Mouse (Mus musculus): Measurements from ENCODE around the gene Ppp6r3. TPM values are rescaled to one million over a fixed set of nuclear protein-coding genes. Genes with fewer than 3 reads are reported as not detected.

Ppp6r3 gene
- polyA plus RNA-seq, 1 experiment from 2014 or later: 54.4 TPM

DNA sequence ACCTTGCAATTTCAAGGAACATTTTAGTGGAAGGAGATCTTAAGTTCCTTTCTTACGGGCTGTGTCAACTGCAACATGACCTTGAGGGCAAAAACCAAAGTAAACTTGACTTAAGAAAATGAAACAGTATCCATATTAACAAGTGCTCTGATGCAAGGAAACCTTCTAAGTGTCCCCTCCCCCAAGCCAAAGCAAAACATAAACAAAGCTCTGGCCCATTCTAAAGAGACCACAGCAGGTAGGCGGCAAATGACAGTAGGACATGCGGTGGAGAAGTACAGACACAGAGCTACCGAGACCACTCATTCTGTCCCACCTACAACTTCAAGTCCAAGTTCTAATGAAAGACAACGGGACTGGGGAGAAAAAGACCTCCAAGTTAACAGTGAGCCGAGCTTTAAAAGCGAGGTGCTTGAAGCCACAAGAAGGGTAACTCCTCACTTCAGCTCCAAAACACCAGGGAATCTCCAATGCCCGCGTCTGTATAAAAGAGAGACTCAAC is 905 bp downstream of the Ppp6r3 start:
- Histone ChIP-seq H3K27ac (replicated peaks) (peak overlapping the region; percentile 97), H3K9ac (replicated peaks) (peak overlapping the region; percentile 82), H3K9me3 (replicated peaks) (no peaks in the 10 kb centered on the region), H3K4me3 (replicated peaks) (peak overlapping the region; percentile 79), H3K36me3 (no peaks in the 10 kb centered on the region), H3K27me3 (replicated peaks) (no peaks in the 10 kb centered on the region), H3K4me1 (peaks cover 38% of the 10 kb centered on the region), H3K4me2 (peak overlapping the region; percentile 75)
- WGBS: 4% methylated on average over 9 of the region's 9 CpGs
- no peak for ATAC-seq (ENCODE audit: low FRiP score)

DNA sequence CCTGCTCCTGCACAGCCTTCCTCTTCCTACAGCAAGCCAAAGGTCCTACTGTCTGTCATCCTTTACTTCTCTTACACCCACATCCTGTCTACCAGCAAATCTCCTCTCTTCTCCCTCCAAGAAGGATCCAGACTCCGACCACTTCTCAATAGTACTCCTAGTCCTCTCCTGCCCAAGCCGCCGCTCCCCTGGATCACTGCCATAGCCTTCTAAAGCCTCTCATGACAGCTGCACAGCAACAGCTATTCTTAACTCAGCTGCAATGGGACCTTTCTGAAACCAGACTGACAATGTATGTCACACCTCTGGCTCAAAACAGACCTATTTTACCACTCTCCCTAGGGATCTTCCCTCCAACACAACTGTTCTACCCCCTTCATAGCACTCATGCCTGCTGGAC is 11.2 kb downstream of the Ppp6r3 start:
- no peak for ATAC-seq (ENCODE audit: low FRiP score)
- Histone ChIP-seq H3K4me3 (replicated peaks) (no peak overlapping the region), H3K9me3 (replicated peaks) (no peaks in the 10 kb centered on the region), H3K36me3 (0 out of 2 replicates have a peak, but pooled peaks cover 2% of the 10 kb centered on the region), H3K9ac (replicated peaks) (no peak overlapping the region), H3K4me1 (peaks cover 17% of the 10 kb centered on the region), H3K27me3 (replicated peaks) (no peaks in the 10 kb centered on the region), H3K4me2 (no peak overlapping the region), H3K27ac (replicated peaks) (no peak overlapping the region)
- WGBS: 91% methylated on average over 3 of the region's 3 CpGs

GRCm38 (mm10) chr19:3562752-3563151 is 12.8 kb downstream of the Ppp6r3 start:
- Histone ChIP-seq H3K27ac (replicated peaks) (no peak overlapping the region), H3K9me3 (replicated peaks) (no peaks in the 10 kb centered on the region), H3K9ac (replicated peaks) (no peak overlapping the region), H3K27me3 (replicated peaks) (no peaks in the 10 kb centered on the region), H3K36me3 (0 out of 2 replicates have a peak, but pooled peaks cover 2% of the 10 kb centered on the region), H3K4me2 (no peak overlapping the region), H3K4me3 (replicated peaks) (no peak overlapping the region), H3K4me1 (peaks cover 10% of the 10 kb centered on the region)
- 93% methylated on average over 6 of the region's 6 CpGs for WGBS
- peak; percentile 47; the same call in 1 of the 2 replicates for ATAC-seq (ENCODE audit: low FRiP score)

DNA sequence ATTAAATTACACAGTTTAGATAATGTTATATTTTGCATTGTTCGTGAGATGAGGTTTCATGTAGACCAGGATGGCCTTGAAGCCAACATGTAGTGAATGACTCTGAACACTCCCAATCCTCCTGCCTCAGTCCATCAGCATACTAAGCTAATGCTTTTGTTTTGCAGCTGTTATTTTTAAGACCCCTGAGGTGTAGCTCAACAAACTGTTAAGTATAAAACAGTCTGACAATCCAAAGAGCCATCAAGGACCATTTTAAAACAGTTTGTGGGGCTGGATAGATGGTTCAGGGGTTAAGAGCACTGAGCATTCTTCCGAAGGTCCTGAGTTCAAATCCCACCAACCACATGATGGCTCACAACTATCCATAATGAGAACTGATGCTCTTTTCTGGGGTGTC is 13.3 kb downstream of the Ppp6r3 start:
- no peak overlapping the region for H3K27ac ChIP-seq (replicated peaks)
- no peaks in the 10 kb centered on the region for H3K9me3 ChIP-seq (replicated peaks)
- 94% methylated on average over 2 of the region's 2 CpGs for WGBS
- H3K9ac ChIP-seq (replicated peaks): no peak overlapping the region
- H3K4me1 ChIP-seq: peaks cover 7% of the 10 kb centered on the region
- ATAC-seq (ENCODE audit: low FRiP score): no peak
- H3K27me3 ChIP-seq (replicated peaks): no peaks in the 10 kb centered on the region
- H3K4me3 ChIP-seq (replicated peaks): no peak overlapping the region
- H3K4me2 ChIP-seq: no peak overlapping the region
- 0 out of 2 replicates have a peak, but pooled peaks cover 2% of the 10 kb centered on the region for H3K36me3 ChIP-seq

DNA sequence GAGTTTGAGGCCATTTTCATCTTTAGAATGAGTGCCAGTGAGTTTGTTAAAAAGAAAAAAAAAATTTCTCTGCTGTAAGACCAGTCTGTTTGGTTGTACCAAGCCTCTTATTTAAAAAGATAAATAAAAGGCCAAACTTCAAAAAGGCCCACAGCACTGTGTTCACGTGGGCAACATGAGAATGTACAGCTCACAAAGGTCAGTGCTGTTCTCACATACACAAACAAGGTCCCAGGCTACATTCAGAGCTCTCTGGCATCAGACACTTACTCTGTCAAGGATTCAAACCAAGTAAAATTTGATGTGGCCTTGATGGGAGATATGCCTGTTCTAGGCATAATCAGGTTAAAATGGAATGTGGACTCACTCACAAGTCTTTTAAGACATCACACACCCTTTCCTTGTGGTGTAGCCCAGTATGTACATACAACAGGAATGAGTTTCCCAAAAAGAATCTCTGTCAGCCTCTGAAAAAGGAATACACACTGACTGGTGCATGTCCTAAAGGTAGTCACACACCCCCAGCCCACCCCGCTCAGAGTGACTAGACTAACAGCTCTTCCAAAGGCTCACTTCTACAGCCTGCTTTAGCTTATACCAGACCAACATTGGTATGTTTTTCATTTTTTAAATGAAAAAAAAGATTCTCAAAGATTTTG is 19.3 kb downstream of the Ppp6r3 start:
- H3K36me3 ChIP-seq: no peaks in the 10 kb centered on the region
- H3K27me3 ChIP-seq (replicated peaks): no peaks in the 10 kb centered on the region
- H3K4me3 ChIP-seq (replicated peaks): no peak overlapping the region
- WGBS: 97% methylated on average over 2 of the region's 2 CpGs
- no peak overlapping the region for H3K9ac ChIP-seq (replicated peaks)
- H3K27ac ChIP-seq (replicated peaks): no peak overlapping the region
- ATAC-seq (ENCODE audit: low FRiP score): no peak
- H3K4me1 ChIP-seq: peaks cover 7% of the 10 kb centered on the region; the same call in 1 of the 2 replicates
- no peak overlapping the region for H3K4me2 ChIP-seq
- H3K9me3 ChIP-seq (replicated peaks): no peaks in the 10 kb centered on the region

DNA sequence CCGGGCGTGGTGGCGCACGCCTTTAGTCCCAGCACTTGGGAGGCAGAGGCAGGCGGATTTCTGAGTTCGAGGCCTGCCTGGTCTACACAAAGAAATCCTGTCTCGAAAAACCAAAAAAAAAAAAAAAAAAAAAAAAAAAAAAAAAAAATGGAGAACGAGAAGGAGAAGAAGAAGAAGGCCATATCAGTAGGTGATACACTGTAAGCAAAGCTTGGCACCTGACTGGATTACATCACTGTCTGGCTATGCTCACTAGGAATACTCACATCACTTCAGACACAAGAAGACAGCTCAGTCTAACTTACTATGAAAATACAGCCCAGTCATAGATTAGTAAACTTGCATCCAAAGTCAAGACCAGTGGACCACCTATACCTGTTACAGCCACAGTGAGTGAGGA is 20.8 kb downstream of the Ppp6r3 start:
- no peak overlapping the region for H3K4me2 ChIP-seq
- peaks cover 7% of the 10 kb centered on the region; the same call in 1 of the 2 replicates for H3K4me1 ChIP-seq
- H3K36me3 ChIP-seq: no peaks in the 10 kb centered on the region
- H3K4me3 ChIP-seq (replicated peaks): no peak overlapping the region
- no peak for ATAC-seq (ENCODE audit: low FRiP score)
- WGBS: 97% methylated on average over 7 of the region's 8 CpGs
- H3K9ac ChIP-seq (replicated peaks): no peak overlapping the region
- H3K9me3 ChIP-seq (replicated peaks): no peaks in the 10 kb centered on the region
- H3K27ac ChIP-seq (replicated peaks): no peak overlapping the region
- H3K27me3 ChIP-seq (replicated peaks): no peaks in the 10 kb centered on the region

- WGBS: 34% methylated on average over 4 of the region's 4 CpGs
- Histone ChIP-seq H3K36me3 (no peaks in the 10 kb centered on the region), H3K4me1 (peaks cover 7% of the 10 kb centered on the region; the same call in 1 of the 2 replicates), H3K27ac (replicated peaks) (0 out of 2 replicates have a peak overlapping the region, but pooled peaks have one; percentile 2), H3K4me2 (no peak overlapping the region), H3K9ac (replicated peaks) (no peak overlapping the region), H3K4me3 (replicated peaks) (no peak overlapping the region), H3K9me3 (replicated peaks) (no peaks in the 10 kb centered on the region), H3K27me3 (replicated peaks) (no peaks in the 10 kb centered on the region)
- ATAC-seq (ENCODE audit: low FRiP score): no peak
Measured at GRCm38 (mm10) chr19:3551573-3552159, 23.9 kb downstream of the Ppp6r3 start.

GRCm38 (mm10) chr19:3550101-3550500 is 25.4 kb downstream of the Ppp6r3 start:
- Histone ChIP-seq H3K27ac (replicated peaks) (no peak overlapping the region), H3K4me2 (no peak overlapping the region), H3K4me1 (peaks cover 7% of the 10 kb centered on the region; the same call in 1 of the 2 replicates), H3K9ac (replicated peaks) (no peak overlapping the region), H3K36me3 (no peaks in the 10 kb centered on the region), H3K4me3 (replicated peaks) (no peak overlapping the region), H3K9me3 (replicated peaks) (no peaks in the 10 kb centered on the region), H3K27me3 (replicated peaks) (no peaks in the 10 kb centered on the region)
- WGBS: 91% methylated on average over 1 of the region's 1 CpGs
- ATAC-seq (ENCODE audit: low FRiP score): no peak

GRCm38 (mm10) chr19:3549263-3549662 is 26.3 kb downstream of the Ppp6r3 start:
- no peak overlapping the region for H3K4me3 ChIP-seq (replicated peaks)
- no peak overlapping the region for H3K4me2 ChIP-seq

GRCm38 (mm10) chr19:3548311-3548710 is 27.2 kb downstream of the Ppp6r3 start:
- Histone ChIP-seq H3K27me3 (replicated peaks) (no peaks in the 10 kb centered on the region), H3K4me3 (replicated peaks) (no peak overlapping the region), H3K9me3 (replicated peaks) (no peaks in the 10 kb centered on the region), H3K36me3 (0 out of 2 replicates have a peak, but pooled peaks cover 2% of the 10 kb centered on the region), H3K4me2 (no peak overlapping the region), H3K27ac (replicated peaks) (no peak overlapping the region), H3K9ac (replicated peaks) (no peak overlapping the region), H3K4me1 (peaks cover 7% of the 10 kb centered on the region; the same call in 1 of the 2 replicates)
- ATAC-seq (ENCODE audit: low FRiP score): no peak
- 94% methylated on average over 1 of the region's 1 CpGs for WGBS

More at GRCm38 (mm10) chr19:3549263-3549662, 26.3 kb downstream of the Ppp6r3 start:
- Histone ChIP-seq H3K27ac (replicated peaks) (no peak overlapping the region), H3K36me3 (no peaks in the 10 kb centered on the region), H3K9ac (replicated peaks) (no peak overlapping the region), H3K27me3 (replicated peaks) (no peaks in the 10 kb centered on the region), H3K4me1 (peaks cover 7% of the 10 kb centered on the region; the same call in 1 of the 2 replicates), H3K9me3 (replicated peaks) (no peaks in the 10 kb centered on the region)
- WGBS: 97% methylated on average over 1 of the region's 1 CpGs
- no peak for ATAC-seq (ENCODE audit: low FRiP score)

DNA sequence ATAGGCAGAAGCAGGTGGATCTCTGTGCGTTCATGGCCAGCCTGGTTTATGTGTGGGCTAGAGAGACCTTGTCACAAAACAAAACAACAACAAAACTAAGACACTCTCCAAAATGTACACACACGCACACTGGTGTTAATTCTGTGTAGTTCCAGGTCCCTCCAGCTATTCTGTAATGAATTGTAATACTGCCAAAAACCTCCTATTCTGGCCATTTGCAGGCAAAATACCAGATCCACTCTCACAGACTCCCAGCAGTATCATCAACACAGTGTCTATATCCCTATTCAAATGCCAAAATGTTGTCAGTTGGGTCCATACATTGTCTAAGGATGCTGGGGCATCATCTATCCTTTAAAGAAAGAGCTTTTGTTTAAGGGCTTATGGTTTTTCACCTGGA is 30.6 kb downstream of the Ppp6r3 start:
- no peak overlapping the region for H3K9ac ChIP-seq (replicated peaks)
- H3K4me1 ChIP-seq: no peaks in the 10 kb centered on the region
- no peak for ATAC-seq (ENCODE audit: low FRiP score)
- WGBS: 86% methylated on average over 2 of the region's 2 CpGs
- no peaks in the 10 kb centered on the region for H3K9me3 ChIP-seq (replicated peaks)
- H3K4me3 ChIP-seq (replicated peaks): no peak overlapping the region
- no peak overlapping the region for H3K4me2 ChIP-seq
- no peaks in the 10 kb centered on the region for H3K27me3 ChIP-seq (replicated peaks)
- H3K36me3 ChIP-seq: peaks cover 7% of the 10 kb centered on the region; the same call in 1 of the 2 replicates
- H3K27ac ChIP-seq (replicated peaks): no peak overlapping the region

DNA sequence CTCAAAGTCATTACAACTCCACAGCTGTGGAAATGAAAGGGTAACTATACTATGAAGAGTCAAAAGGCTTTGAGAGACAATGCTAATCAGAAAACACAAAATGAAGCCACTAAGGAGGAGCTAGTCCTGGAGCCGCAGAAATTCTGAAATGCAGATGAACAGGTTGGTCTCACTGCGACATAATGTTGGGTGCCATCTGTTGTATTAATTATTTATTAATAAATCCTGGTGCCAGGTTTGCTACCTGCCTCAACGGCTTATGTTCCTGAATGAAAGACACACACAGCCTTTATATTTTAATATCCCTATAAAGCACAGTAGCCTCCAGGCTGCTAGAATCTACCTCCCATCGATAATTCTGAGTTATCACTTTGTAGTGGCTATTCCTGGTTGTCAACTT is 33.0 kb downstream of the Ppp6r3 start:
- no peaks in the 10 kb centered on the region for H3K9me3 ChIP-seq (replicated peaks)
- H3K27ac ChIP-seq (replicated peaks): 0 out of 2 replicates have a peak overlapping the region, but pooled peaks have one; percentile 9
- H3K4me2 ChIP-seq: no peak overlapping the region
- H3K4me3 ChIP-seq (replicated peaks): no peak overlapping the region
- no peak for ATAC-seq (ENCODE audit: low FRiP score)
- H3K9ac ChIP-seq (replicated peaks): no peak overlapping the region
- no peaks in the 10 kb centered on the region for H3K27me3 ChIP-seq (replicated peaks)
- H3K4me1 ChIP-seq: 0 out of 2 replicates have a peak, but pooled peaks cover 3% of the 10 kb centered on the region
- H3K36me3 ChIP-seq: peaks cover 7% of the 10 kb centered on the region; the same call in 1 of the 2 replicates
- WGBS: 79% methylated on average over 4 of the region's 4 CpGs

All from neural tube, embryonic 15.5 days (tissue).